Mouse (Mus musculus): ENCODE data around the gene Faxc. TPM values are rescaled to one million over a fixed set of nuclear protein-coding genes. Genes with fewer than 3 reads are reported as not detected.

The Faxc gene
- polyA plus RNA-seq, 1 experiment from 2014 or later: 12.5 TPM

- Histone ChIP-seq H3K36me3 (ENCODE audit: control insufficient read depth, insufficient read depth, low read length) (peaks cover 11% of the 10 kb centered on the region), H3K4me1 (ENCODE audit: control insufficient read depth, insufficient read depth, low read depth, low read length) (no peaks in the 10 kb centered on the region), H3K4me3 (ENCODE audit: low read length) (no peak overlapping the region), H3K4me2 (ENCODE audit: low read length) (no peak overlapping the region), H3K9me3 (ENCODE audit: control insufficient read depth, low read length) (no peaks in the 10 kb centered on the region), H3K27me3 (replicated peaks; ENCODE audit: control insufficient read depth, insufficient read depth, low read length) (no peaks in the 10 kb centered on the region), H3K27ac (ENCODE audit: low read depth, low read length) (no peak overlapping the region), H3K9ac (ENCODE audit: low read depth, low read length) (no peak overlapping the region)
- ATAC-seq: no peak
- 78% methylated on average over 2 of the region's 2 CpGs for WGBS
Observed at GRCm38 (mm10) chr4:21952255-21952654, 21.1 kb downstream of the Faxc start.

GRCm38 (mm10) chr4:21957570-21958321, 26.6 kb downstream of the Faxc start:
- H3K4me1 ChIP-seq (ENCODE audit: control insufficient read depth, insufficient read depth, low read depth, low read length): no peaks in the 10 kb centered on the region
- no peak overlapping the region for H3K27ac ChIP-seq (ENCODE audit: low read depth, low read length)
- no peaks in the 10 kb centered on the region for H3K9me3 ChIP-seq (ENCODE audit: control insufficient read depth, low read length)
- ATAC-seq: 0 out of 2 replicates have a peak, but pooled peaks have one; percentile 31
- no peak overlapping the region for H3K4me2 ChIP-seq (ENCODE audit: low read length)
- no peak overlapping the region for H3K9ac ChIP-seq (ENCODE audit: low read depth, low read length)
- 62% methylated on average over 7 of the region's 7 CpGs for WGBS
- H3K4me3 ChIP-seq (ENCODE audit: low read length): no peak overlapping the region
- no peaks in the 10 kb centered on the region for H3K27me3 ChIP-seq (replicated peaks; ENCODE audit: control insufficient read depth, insufficient read depth, low read length)
- peaks cover 9% of the 10 kb centered on the region for H3K36me3 ChIP-seq (ENCODE audit: control insufficient read depth, insufficient read depth, low read length)

GRCm38 (mm10) chr4:21971949-21972348, 40.8 kb downstream of the Faxc start:
- WGBS: 13% methylated on average over 1 of the region's 1 CpGs
- Histone ChIP-seq H3K27ac (ENCODE audit: low read depth, low read length) (no peak overlapping the region), H3K4me1 (ENCODE audit: control insufficient read depth, insufficient read depth, low read depth, low read length) (no peaks in the 10 kb centered on the region; the same call in 1 of the 2 replicates), H3K9me3 (ENCODE audit: control insufficient read depth, low read length) (no peaks in the 10 kb centered on the region), H3K4me2 (ENCODE audit: low read length) (no peak overlapping the region), H3K27me3 (replicated peaks; ENCODE audit: control insufficient read depth, insufficient read depth, low read length) (no peaks in the 10 kb centered on the region), H3K36me3 (ENCODE audit: control insufficient read depth, insufficient read depth, low read length) (0 out of 2 replicates have a peak, but pooled peaks cover 4% of the 10 kb centered on the region), H3K9ac (ENCODE audit: low read depth, low read length) (no peak overlapping the region), H3K4me3 (ENCODE audit: low read length) (no peak overlapping the region)
- ATAC-seq: 0 out of 2 replicates have a peak, but pooled peaks have one; percentile 5

GRCm38 (mm10) chr4:21974126-21974525, 43.0 kb downstream of the Faxc start:
- WGBS: 38% methylated on average over 3 of the region's 3 CpGs
- no peak overlapping the region for H3K9ac ChIP-seq (ENCODE audit: low read depth, low read length)
- H3K9me3 ChIP-seq (ENCODE audit: control insufficient read depth, low read length): no peaks in the 10 kb centered on the region
- no peaks in the 10 kb centered on the region; the same call in 1 of the 2 replicates for H3K4me1 ChIP-seq (ENCODE audit: control insufficient read depth, insufficient read depth, low read depth, low read length)
- no peak overlapping the region for H3K4me3 ChIP-seq (ENCODE audit: low read length)
- H3K36me3 ChIP-seq (ENCODE audit: control insufficient read depth, insufficient read depth, low read length): 0 out of 2 replicates have a peak, but pooled peaks cover 4% of the 10 kb centered on the region
- H3K27ac ChIP-seq (ENCODE audit: low read depth, low read length): no peak overlapping the region
- H3K4me2 ChIP-seq (ENCODE audit: low read length): no peak overlapping the region
- H3K27me3 ChIP-seq (replicated peaks; ENCODE audit: control insufficient read depth, insufficient read depth, low read length): no peaks in the 10 kb centered on the region
- ATAC-seq: no peak

- no peaks in the 10 kb centered on the region for H3K27me3 ChIP-seq (replicated peaks; ENCODE audit: control insufficient read depth, insufficient read depth, low read length)
- H3K36me3 ChIP-seq (ENCODE audit: control insufficient read depth, insufficient read depth, low read length): no peaks in the 10 kb centered on the region; the same call in 1 of the 2 replicates
- ATAC-seq: no peak
- H3K4me3 ChIP-seq (ENCODE audit: low read length): no peak overlapping the region
- no peaks in the 10 kb centered on the region for H3K4me1 ChIP-seq (ENCODE audit: control insufficient read depth, insufficient read depth, low read depth, low read length)
- H3K9ac ChIP-seq (ENCODE audit: low read depth, low read length): no peak overlapping the region
- H3K27ac ChIP-seq (ENCODE audit: low read depth, low read length): no peak overlapping the region
- no peaks in the 10 kb centered on the region for H3K9me3 ChIP-seq (ENCODE audit: control insufficient read depth, low read length)
- WGBS: 91% methylated on average over 4 of the region's 4 CpGs
- no peak overlapping the region for H3K4me2 ChIP-seq (ENCODE audit: low read length)
Observed at GRCm38 (mm10) chr4:21980471-21980870, 49.3 kb downstream of the Faxc start.

GRCm38 (mm10) chr4:21982449-21982848, 51.3 kb downstream of the Faxc start:
- Histone ChIP-seq H3K9me3 (ENCODE audit: control insufficient read depth, low read length) (no peaks in the 10 kb centered on the region), H3K4me1 (ENCODE audit: control insufficient read depth, insufficient read depth, low read depth, low read length) (no peaks in the 10 kb centered on the region), H3K9ac (ENCODE audit: low read depth, low read length) (no peak overlapping the region), H3K4me2 (ENCODE audit: low read length) (no peak overlapping the region), H3K27ac (ENCODE audit: low read depth, low read length) (no peak overlapping the region), H3K27me3 (replicated peaks; ENCODE audit: control insufficient read depth, insufficient read depth, low read length) (no peaks in the 10 kb centered on the region), H3K36me3 (ENCODE audit: control insufficient read depth, insufficient read depth, low read length) (no peaks in the 10 kb centered on the region; the same call in 1 of the 2 replicates), H3K4me3 (ENCODE audit: low read length) (no peak overlapping the region)
- 96% methylated on average over 9 of the region's 9 CpGs for WGBS
- no peak for ATAC-seq

GRCm38 (mm10) chr4:21986857-21987256, 55.7 kb downstream of the Faxc start:
- no peaks in the 10 kb centered on the region; the same call in 1 of the 2 replicates for H3K36me3 ChIP-seq (ENCODE audit: control insufficient read depth, insufficient read depth, low read length)
- H3K9me3 ChIP-seq (ENCODE audit: control insufficient read depth, low read length): no peaks in the 10 kb centered on the region
- no peaks in the 10 kb centered on the region for H3K4me1 ChIP-seq (ENCODE audit: control insufficient read depth, insufficient read depth, low read depth, low read length)
- no peak for ATAC-seq
- no peak overlapping the region for H3K9ac ChIP-seq (ENCODE audit: low read depth, low read length)
- H3K4me3 ChIP-seq (ENCODE audit: low read length): no peak overlapping the region
- no peaks in the 10 kb centered on the region for H3K27me3 ChIP-seq (replicated peaks; ENCODE audit: control insufficient read depth, insufficient read depth, low read length)
- 88% methylated on average over 8 of the region's 8 CpGs for WGBS
- H3K4me2 ChIP-seq (ENCODE audit: low read length): no peak overlapping the region
- no peak overlapping the region for H3K27ac ChIP-seq (ENCODE audit: low read depth, low read length)

- H3K27me3 ChIP-seq (replicated peaks; ENCODE audit: control insufficient read depth, insufficient read depth, low read length): no peaks in the 10 kb centered on the region
Observed at GRCm38 (mm10) chr4:21987460-21987859, 56.3 kb downstream of the Faxc start.

GRCm38 (mm10) chr4:21989571-21990091, 58.5 kb downstream of the Faxc start:
- 0 out of 2 replicates have a peak, but pooled peaks cover 8% of the 10 kb centered on the region for H3K36me3 ChIP-seq (ENCODE audit: control insufficient read depth, insufficient read depth, low read length)
- no peaks in the 10 kb centered on the region for H3K4me1 ChIP-seq (ENCODE audit: control insufficient read depth, insufficient read depth, low read depth, low read length)
- no peak overlapping the region for H3K4me2 ChIP-seq (ENCODE audit: low read length)
- H3K9ac ChIP-seq (ENCODE audit: low read depth, low read length): no peak overlapping the region
- no peaks in the 10 kb centered on the region for H3K27me3 ChIP-seq (replicated peaks; ENCODE audit: control insufficient read depth, insufficient read depth, low read length)
- H3K4me3 ChIP-seq (ENCODE audit: low read length): no peak overlapping the region
- 83% methylated on average over 3 of the region's 3 CpGs for WGBS
- no peaks in the 10 kb centered on the region for H3K9me3 ChIP-seq (ENCODE audit: control insufficient read depth, low read length)
- no peak for ATAC-seq
- H3K27ac ChIP-seq (ENCODE audit: low read depth, low read length): no peak overlapping the region

More at GRCm38 (mm10) chr4:21987460-21987859, 56.3 kb downstream of the Faxc start:
- no peaks in the 10 kb centered on the region; the same call in 1 of the 2 replicates for H3K36me3 ChIP-seq (ENCODE audit: control insufficient read depth, insufficient read depth, low read length)
- no peak for ATAC-seq
- H3K9ac ChIP-seq (ENCODE audit: low read depth, low read length): no peak overlapping the region
- H3K4me1 ChIP-seq (ENCODE audit: control insufficient read depth, insufficient read depth, low read depth, low read length): no peaks in the 10 kb centered on the region
- H3K9me3 ChIP-seq (ENCODE audit: control insufficient read depth, low read length): no peaks in the 10 kb centered on the region
- WGBS: 91% methylated on average over 10 of the region's 10 CpGs
- H3K27ac ChIP-seq (ENCODE audit: low read depth, low read length): no peak overlapping the region
- no peak overlapping the region for H3K4me2 ChIP-seq (ENCODE audit: low read length)
- no peak overlapping the region for H3K4me3 ChIP-seq (ENCODE audit: low read length)

Data from hindbrain, embryonic 16.5 days (tissue).